Mouse (Mus musculus): ENCODE data around the gene Ccdc158. TPM values are rescaled to one million over a fixed set of nuclear protein-coding genes. Genes with fewer than 3 reads are reported as not detected.

Gene Ccdc158
- 0.09 and 0.14 TPM in 2 replicates for polyA plus RNA-seq (2015; fragmentation: Nextera tagmentation; extraction: Ambion mirVana)

DNA sequence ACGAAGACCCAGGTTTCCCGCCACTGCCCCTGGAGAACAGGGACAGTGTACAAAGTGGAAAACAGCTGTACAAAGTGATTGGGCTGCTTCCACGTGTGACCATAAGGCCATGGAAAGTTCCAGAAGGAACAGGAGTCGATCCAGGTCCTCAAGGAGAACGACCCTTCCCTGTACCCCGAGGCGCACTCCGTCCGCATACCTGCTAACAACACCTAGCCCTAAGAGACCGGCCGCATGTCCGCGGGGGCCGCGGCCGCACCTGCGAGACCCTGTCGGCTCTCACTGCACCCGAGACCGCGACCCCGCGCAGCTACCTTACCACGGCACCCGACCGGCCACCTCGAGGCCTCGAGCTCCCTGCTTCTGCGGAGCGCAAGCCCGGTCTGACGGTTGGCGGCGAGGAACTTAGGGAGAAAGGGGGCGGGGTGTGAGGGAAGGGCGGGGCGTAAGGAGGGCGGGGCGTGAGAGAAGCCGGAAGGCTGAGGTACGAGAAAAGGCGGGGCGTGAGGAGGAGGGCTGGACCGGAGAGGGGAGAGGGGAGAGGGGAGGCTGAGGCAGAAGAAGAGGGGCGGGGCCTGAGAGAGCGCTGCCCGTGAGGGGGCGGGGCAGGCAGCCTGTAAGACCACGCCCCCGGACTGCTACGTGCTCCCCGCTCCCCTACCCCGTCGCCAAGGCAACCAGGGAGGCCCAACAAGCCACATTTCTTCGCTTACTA is at the start of gene Ccdc158:
Gene Ccdc158, minus strand, starts transcription at position 413 of the 715 bp plus-strand sequence.
- Histone ChIP-seq H3K27me3 (ENCODE audit: control insufficient read depth, insufficient read depth, low read depth, low read length) (no peaks in the 10 kb centered on the region), H3K27ac (ENCODE audit: low read length) (no peak within 1 kb of the TSS), H3K9me3 (replicated peaks; ENCODE audit: control insufficient read depth, low read length) (no peaks in the 10 kb centered on the region), H3K36me3 (ENCODE audit: control insufficient read depth, insufficient read depth) (no peaks in the 10 kb centered on the region), H3K4me2 (ENCODE audit: low read depth, low read length) (peak within 1 kb of the TSS; percentile 63), H3K4me3 (ENCODE audit: low read depth, low read length) (peak within 1 kb of the TSS; percentile 47), H3K9ac (ENCODE audit: low read depth, low read length) (no peak within 1 kb of the TSS; the same call in 1 of the 2 replicates), H3K4me1 (ENCODE audit: control insufficient read depth, low read depth, low read length) (peaks cover 9% of the 10 kb centered on the region)
- 12% methylated on average over 48 of the region's 55 CpGs for WGBS (ENCODE audit: insufficient replicate concordance)
- ATAC-seq (ENCODE audit: low read depth), result peak; percentile 79

DNA sequence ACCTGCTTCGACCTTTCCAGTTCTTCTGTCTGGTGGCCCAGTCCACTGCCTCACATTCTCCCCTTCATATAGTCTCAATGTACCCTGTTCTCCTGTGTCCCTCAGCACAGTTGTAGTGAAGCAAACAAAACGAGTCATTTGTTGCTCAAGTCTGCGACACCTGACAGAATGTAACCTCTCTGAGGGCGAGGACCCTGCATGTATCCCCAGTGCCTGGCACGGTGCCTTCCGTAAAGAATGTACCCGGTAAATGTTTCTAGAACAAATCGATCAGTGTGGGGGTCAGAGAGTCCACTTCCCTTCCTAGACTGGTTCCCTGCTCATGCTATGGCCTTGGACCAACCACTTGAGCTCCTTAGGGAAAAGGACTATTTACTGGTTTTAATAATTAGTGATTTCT is 46.5 kb upstream of the Ccdc158 start:
- Histone ChIP-seq H3K27me3 (ENCODE audit: control insufficient read depth, insufficient read depth, low read depth, low read length) (no peaks in the 10 kb centered on the region), H3K4me2 (ENCODE audit: low read depth, low read length) (no peak overlapping the region), H3K36me3 (ENCODE audit: control insufficient read depth, insufficient read depth) (no peaks in the 10 kb centered on the region), H3K27ac (ENCODE audit: low read length) (no peak overlapping the region), H3K9ac (ENCODE audit: low read depth, low read length) (no peak overlapping the region), H3K4me3 (ENCODE audit: low read depth, low read length) (no peak overlapping the region), H3K4me1 (ENCODE audit: control insufficient read depth, low read depth, low read length) (no peaks in the 10 kb centered on the region), H3K9me3 (replicated peaks; ENCODE audit: control insufficient read depth, low read length) (no peaks in the 10 kb centered on the region)
- WGBS (ENCODE audit: insufficient replicate concordance), result 67% methylated on average over 8 of the region's 8 CpGs
- peak; percentile 61 for ATAC-seq (ENCODE audit: low read depth)

DNA sequence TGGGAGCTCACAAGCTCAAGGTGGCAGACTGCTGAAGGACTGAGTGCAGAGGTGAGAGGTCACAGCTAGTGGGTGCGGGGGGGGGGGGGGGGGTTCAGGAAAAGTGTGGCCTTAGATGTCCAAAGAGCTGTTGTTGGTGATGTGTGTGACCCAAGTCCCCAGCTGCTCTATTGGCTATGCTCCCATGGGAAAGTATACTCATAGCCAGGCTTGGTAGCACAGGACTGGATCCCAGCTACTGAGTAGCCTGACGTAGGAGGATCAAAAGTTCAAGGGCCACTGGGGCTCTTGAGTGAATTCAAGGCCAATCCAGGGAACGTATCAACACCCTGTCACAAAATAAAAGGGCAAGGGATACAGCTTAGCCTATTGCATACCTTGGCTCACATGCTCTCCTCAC is 43.8 kb upstream of the Ccdc158 start:
- no peaks in the 10 kb centered on the region for H3K36me3 ChIP-seq (ENCODE audit: control insufficient read depth, insufficient read depth)
- no peak for ATAC-seq (ENCODE audit: low read depth)
- H3K27me3 ChIP-seq (ENCODE audit: control insufficient read depth, insufficient read depth, low read depth, low read length), result no peaks in the 10 kb centered on the region
- no peak overlapping the region for H3K4me2 ChIP-seq (ENCODE audit: low read depth, low read length)
- no peak overlapping the region for H3K9ac ChIP-seq (ENCODE audit: low read depth, low read length)
- H3K4me3 ChIP-seq (ENCODE audit: low read depth, low read length), result no peak overlapping the region
- H3K4me1 ChIP-seq (ENCODE audit: control insufficient read depth, low read depth, low read length), result no peaks in the 10 kb centered on the region
- no peak overlapping the region for H3K27ac ChIP-seq (ENCODE audit: low read length)
- H3K9me3 ChIP-seq (replicated peaks; ENCODE audit: control insufficient read depth, low read length), result no peaks in the 10 kb centered on the region
- WGBS (ENCODE audit: insufficient replicate concordance), result 42% methylated on average over 2 of the region's 3 CpGs

DNA sequence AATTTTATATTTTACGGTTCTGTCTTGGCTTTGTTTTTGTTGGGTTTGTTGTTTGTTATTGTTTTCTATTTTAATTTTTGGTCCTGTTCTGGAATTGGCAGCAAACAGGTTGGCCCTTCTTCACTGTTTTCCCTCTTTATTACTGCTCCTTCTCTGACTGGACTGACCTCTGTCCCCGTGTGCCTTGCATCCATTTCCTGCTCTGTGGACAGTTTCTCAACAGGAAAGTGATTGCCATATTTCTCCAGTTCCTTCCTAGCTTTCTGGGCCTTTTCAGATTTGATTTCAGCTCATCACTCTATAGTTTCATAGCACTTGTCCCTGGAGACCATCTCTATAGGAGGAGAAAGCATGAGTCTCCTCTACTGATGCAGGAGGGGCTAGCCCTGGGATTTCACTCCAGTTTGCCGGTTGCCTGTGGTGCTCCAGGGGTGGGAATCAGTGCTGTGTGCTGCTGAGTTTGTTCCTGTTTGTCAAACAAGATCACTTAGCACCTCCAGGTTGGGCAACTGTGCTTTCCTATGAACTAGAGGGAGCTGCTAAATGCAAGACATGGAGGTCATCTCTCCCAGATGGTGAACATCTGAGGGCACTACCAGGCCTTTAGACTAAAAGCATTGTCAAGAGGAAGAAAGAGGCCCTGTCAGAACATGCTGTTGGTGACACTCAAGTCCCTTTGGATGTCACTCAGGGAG is 42.7 kb upstream of the Ccdc158 start:
- Histone ChIP-seq H3K27me3 (ENCODE audit: control insufficient read depth, insufficient read depth, low read depth, low read length) (no peaks in the 10 kb centered on the region), H3K27ac (ENCODE audit: low read length) (no peak overlapping the region), H3K4me1 (ENCODE audit: control insufficient read depth, low read depth, low read length) (no peaks in the 10 kb centered on the region), H3K4me2 (ENCODE audit: low read depth, low read length) (no peak overlapping the region), H3K9me3 (replicated peaks; ENCODE audit: control insufficient read depth, low read length) (no peaks in the 10 kb centered on the region), H3K4me3 (ENCODE audit: low read depth, low read length) (no peak overlapping the region), H3K9ac (ENCODE audit: low read depth, low read length) (no peak overlapping the region), H3K36me3 (ENCODE audit: control insufficient read depth, insufficient read depth) (no peaks in the 10 kb centered on the region)
- no peak for ATAC-seq (ENCODE audit: low read depth)
- WGBS (ENCODE audit: insufficient replicate concordance), result 41% methylated on average over 3 of the region's 3 CpGs

- no peaks in the 10 kb centered on the region for H3K4me1 ChIP-seq (ENCODE audit: control insufficient read depth, low read depth, low read length)
These were observed 40.8 kb upstream of the Ccdc158 start for GRCm38 (mm10) chr5:92715890-92716289.

DNA sequence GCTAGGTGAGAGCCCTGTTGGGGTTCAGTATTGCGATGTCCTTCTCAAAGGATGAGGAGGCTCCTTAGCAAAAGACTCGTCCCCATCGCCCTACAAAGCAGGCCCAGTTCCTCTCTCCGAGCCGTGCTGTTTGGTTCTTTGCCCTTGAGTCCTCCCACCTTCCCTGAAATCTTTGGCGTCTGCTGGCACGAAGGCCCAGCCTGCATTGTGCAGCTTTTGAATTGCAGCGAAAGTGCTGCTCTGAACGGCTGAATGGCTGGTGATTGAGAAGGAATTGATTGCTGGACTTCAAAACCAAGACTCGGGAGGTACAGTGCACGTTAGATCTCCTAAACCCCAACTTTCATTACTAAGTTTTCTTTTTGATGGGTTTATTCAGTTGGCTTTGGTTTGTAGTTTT is 40.2 kb upstream of the Ccdc158 start:
- H3K9me3 ChIP-seq (replicated peaks; ENCODE audit: control insufficient read depth, low read length), result no peaks in the 10 kb centered on the region
- H3K4me2 ChIP-seq (ENCODE audit: low read depth, low read length), result no peak overlapping the region
- no peaks in the 10 kb centered on the region for H3K27me3 ChIP-seq (ENCODE audit: control insufficient read depth, insufficient read depth, low read depth, low read length)
- H3K9ac ChIP-seq (ENCODE audit: low read depth, low read length), result no peak overlapping the region
- H3K27ac ChIP-seq (ENCODE audit: low read length), result no peak overlapping the region
- no peaks in the 10 kb centered on the region for H3K4me1 ChIP-seq (ENCODE audit: control insufficient read depth, low read depth, low read length)
- no peak for ATAC-seq (ENCODE audit: low read depth)
- H3K4me3 ChIP-seq (ENCODE audit: low read depth, low read length), result no peak overlapping the region
- H3K36me3 ChIP-seq (ENCODE audit: control insufficient read depth, insufficient read depth), result no peaks in the 10 kb centered on the region
- 57% methylated on average over 11 of the region's 11 CpGs for WGBS (ENCODE audit: insufficient replicate concordance)

More at GRCm38 (mm10) chr5:92715890-92716289, 40.8 kb upstream of the Ccdc158 start:
- WGBS (ENCODE audit: insufficient replicate concordance), result 46% methylated on average over 2 of the region's 2 CpGs
- H3K27ac ChIP-seq (ENCODE audit: low read length), result no peak overlapping the region
- H3K27me3 ChIP-seq (ENCODE audit: control insufficient read depth, insufficient read depth, low read depth, low read length), result no peaks in the 10 kb centered on the region
- H3K9me3 ChIP-seq (replicated peaks; ENCODE audit: control insufficient read depth, low read length), result no peaks in the 10 kb centered on the region
- no peak overlapping the region for H3K9ac ChIP-seq (ENCODE audit: low read depth, low read length)
- no peak overlapping the region for H3K4me2 ChIP-seq (ENCODE audit: low read depth, low read length)
- ATAC-seq (ENCODE audit: low read depth), result peak; percentile 56; the same call in 1 of the 2 replicates
- H3K36me3 ChIP-seq (ENCODE audit: control insufficient read depth, insufficient read depth), result no peaks in the 10 kb centered on the region
- no peak overlapping the region for H3K4me3 ChIP-seq (ENCODE audit: low read depth, low read length)

DNA sequence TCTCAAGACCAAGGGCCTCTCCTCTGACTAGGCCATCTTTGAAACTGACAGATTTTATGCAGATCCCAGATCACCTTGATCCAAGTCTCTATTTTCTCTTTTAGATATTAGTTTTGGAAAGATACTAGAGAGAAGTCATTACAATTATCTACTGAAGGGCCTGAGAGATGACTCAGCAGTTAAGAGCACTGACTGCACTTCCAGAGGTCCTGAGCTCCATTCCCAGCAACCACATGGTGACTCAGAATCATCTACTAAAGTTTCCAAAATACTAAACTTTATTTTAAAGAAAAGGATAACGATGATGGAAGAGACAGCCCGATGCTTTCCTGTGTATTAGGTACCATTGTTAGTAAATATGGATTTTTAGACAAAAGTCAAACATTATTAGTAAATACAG is 39.8 kb upstream of the Ccdc158 start:
- H3K9me3 ChIP-seq (replicated peaks; ENCODE audit: control insufficient read depth, low read length), result no peaks in the 10 kb centered on the region
- H3K4me3 ChIP-seq (ENCODE audit: low read depth, low read length), result no peak overlapping the region
- 71% methylated on average over 2 of the region's 2 CpGs for WGBS (ENCODE audit: insufficient replicate concordance)
- H3K4me2 ChIP-seq (ENCODE audit: low read depth, low read length), result no peak overlapping the region
- H3K36me3 ChIP-seq (ENCODE audit: control insufficient read depth, insufficient read depth), result no peaks in the 10 kb centered on the region
- no peak overlapping the region for H3K27ac ChIP-seq (ENCODE audit: low read length)
- no peak for ATAC-seq (ENCODE audit: low read depth)
- H3K27me3 ChIP-seq (ENCODE audit: control insufficient read depth, insufficient read depth, low read depth, low read length), result no peaks in the 10 kb centered on the region
- H3K4me1 ChIP-seq (ENCODE audit: control insufficient read depth, low read depth, low read length), result no peaks in the 10 kb centered on the region
- H3K9ac ChIP-seq (ENCODE audit: low read depth, low read length), result no peak overlapping the region

DNA sequence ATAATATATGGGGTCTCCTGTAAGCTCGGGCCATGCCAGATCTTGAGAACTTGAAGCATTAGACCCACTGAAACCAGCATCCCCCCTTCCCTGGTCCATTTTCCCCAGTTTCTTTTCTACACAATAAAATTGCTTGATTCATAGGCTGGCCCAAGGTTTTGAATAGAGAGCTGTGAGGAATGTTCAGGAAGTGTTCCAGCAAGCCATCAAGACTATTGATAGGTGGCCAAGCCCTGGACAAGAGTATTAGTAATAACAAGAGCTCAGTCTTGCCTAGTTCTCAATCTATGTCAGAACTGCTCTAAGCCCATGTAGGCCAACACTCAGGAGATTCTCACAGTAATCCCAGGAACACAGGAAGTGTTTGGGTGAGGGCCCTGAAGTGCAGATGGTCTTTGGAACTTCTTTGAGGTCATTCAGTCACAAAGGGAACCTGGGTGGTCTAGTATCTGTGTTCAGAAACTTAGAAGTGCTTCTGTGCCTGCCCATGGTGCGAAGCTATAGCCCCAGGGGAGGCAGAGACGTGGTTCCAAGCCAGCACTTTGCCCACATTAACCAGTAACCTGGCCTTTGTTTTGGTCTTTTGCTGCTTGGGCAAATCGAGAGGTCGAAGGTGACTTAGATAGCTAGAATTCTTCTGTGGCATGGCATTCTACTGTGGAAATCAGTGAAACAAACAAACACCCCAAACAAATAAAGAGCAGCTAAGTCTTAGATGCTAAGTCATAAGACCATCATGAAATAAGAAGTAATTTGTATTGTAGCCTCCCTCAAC is 37.7 kb upstream of the Ccdc158 start:
- 53% methylated on average over 5 of the region's 5 CpGs for WGBS (ENCODE audit: insufficient replicate concordance)
- no peak overlapping the region for H3K4me2 ChIP-seq (ENCODE audit: low read depth, low read length)
- no peaks in the 10 kb centered on the region for H3K36me3 ChIP-seq (ENCODE audit: control insufficient read depth, insufficient read depth)
- ATAC-seq (ENCODE audit: low read depth), result no peak
- H3K4me3 ChIP-seq (ENCODE audit: low read depth, low read length), result no peak overlapping the region
- no peaks in the 10 kb centered on the region; the same call in 1 of the 2 replicates for H3K4me1 ChIP-seq (ENCODE audit: control insufficient read depth, low read depth, low read length)
- no peaks in the 10 kb centered on the region for H3K9me3 ChIP-seq (replicated peaks; ENCODE audit: control insufficient read depth, low read length)
- no peaks in the 10 kb centered on the region for H3K27me3 ChIP-seq (ENCODE audit: control insufficient read depth, insufficient read depth, low read depth, low read length)
- H3K9ac ChIP-seq (ENCODE audit: low read depth, low read length), result no peak overlapping the region
- no peak overlapping the region for H3K27ac ChIP-seq (ENCODE audit: low read length)

Data from liver, embryonic 16.5 days (tissue).